Comparison of ENCODE assay signal across 9 mouse cellular contexts in the genomic region with DNA sequence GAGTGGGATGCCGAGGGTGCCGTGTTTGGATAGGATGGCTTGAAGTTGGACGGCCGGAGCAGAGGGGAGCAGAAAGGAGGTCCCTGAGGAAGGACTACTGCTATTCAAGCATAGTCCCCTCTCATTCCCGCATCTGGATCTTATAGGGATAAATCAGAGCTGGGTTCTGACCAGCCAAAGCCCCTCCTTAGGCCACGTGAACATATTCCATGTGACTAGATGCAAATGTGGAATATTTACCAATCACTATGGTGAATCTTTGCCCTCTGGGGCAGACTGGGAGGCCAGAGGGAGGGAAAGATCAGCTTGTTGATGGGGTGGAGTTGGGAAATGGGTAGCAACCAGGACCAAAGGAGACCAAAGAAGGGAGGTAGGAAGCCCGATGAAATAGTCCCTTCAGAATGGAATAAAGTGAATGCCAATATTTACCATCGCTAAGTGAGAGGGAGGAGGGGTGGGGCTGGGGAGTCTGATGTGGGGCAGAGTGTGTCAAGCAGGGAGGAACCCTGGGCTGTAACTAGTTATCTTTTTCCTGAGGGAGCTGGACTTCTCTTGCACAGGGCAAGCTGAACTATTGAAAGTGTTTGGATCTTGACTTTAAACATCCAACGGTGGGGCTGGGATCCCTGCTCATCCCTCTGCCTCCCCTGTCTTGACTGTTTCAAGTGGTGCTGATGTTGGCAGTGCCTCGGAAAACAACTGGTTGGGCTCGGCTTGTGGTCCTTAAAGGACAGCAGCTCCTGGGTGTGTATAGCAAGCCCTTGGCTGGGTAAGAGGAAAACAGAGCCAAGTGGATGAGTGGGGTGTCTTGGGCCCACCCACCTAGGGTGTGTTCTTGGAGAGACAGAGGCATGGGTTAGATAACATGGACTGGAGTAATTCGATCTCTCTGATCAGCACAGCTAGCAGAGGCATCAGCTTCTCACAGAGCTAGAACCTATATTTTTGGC. TPM values are rescaled to one million over a fixed set of nuclear protein-coding genes. Genes with fewer than 3 reads are reported as not detected.
DNase-seq lines count a peak whose midpoint lies in the region; ATAC-seq and TF ChIP-seq lines count a peak whose summit lies in the region.
"Had no signal": no experiment of that assay in that cellular context is flagged by ENCODE, and none has a peak within 500 bp of the region (broad histone marks: within the 10 kb centered on the region; RNA-seq: fewer than 3 reads in every experiment).

No protein-coding gene starts in this region.

- H3K4me3 ChIP-seq in lung, embryonic 14.5 days (ENCODE audit: low read depth, low read length) = no peak overlapping the region
- H3K4me3 ChIP-seq in embryonic facial prominence, embryonic 13.5 days = peak overlapping the region; percentile 9; the same call in 1 of the 2 replicates
- H3K4me3 ChIP-seq: neural tube, embryonic 13.5 days had no signal

- H3K27me3 ChIP-seq in lung, embryonic 14.5 days (ENCODE audit: insufficient read depth, low read length) = no peaks in the 10 kb centered on the region
- H3K27me3 ChIP-seq in embryonic facial prominence, embryonic 13.5 days = no peaks in the 10 kb centered on the region
- H3K27me3 ChIP-seq: neural tube, embryonic 13.5 days had no signal

- no peak overlapping the region; the same call in 1 of the 2 replicates for H3K4me2 ChIP-seq in lung, embryonic 14.5 days
- peak overlapping the region; percentile 47 for H3K4me2 ChIP-seq in embryonic facial prominence, embryonic 13.5 days
- H3K4me2 ChIP-seq: neural tube, embryonic 13.5 days had no signal

- TF ChIP-seq CTCF in lung, embryonic 14.5 days (IDR thresholded peaks at IDR 0.05; ENCODE audit: low read depth) = no peak

- no peaks in the 10 kb centered on the region for H3K36me3 ChIP-seq in lung, embryonic 14.5 days (ENCODE audit: insufficient read depth)
- H3K36me3 ChIP-seq in embryonic facial prominence, embryonic 13.5 days = no peaks in the 10 kb centered on the region
- H3K36me3 ChIP-seq: neural tube, embryonic 13.5 days had no signal

- 25% methylated on average over 12 of the region's 12 CpGs for WGBS in lung, embryonic 14.5 days
- WGBS in embryonic facial prominence, embryonic 13.5 days = 21% methylated on average over 12 of the region's 12 CpGs

- peak; percentile 93 for DNase-seq in lung, embryonic 14.5 days
- DNase-seq in lung, postnatal 25 days (ENCODE audit: low spot score) = no peak
- DNase-seq in heart, postnatal 36 days = peak; percentile 34 to 42
- peak; percentile 68 for DNase-seq in mesoderm, embryonic 11.5 days (ENCODE audit: low read depth, low spot score)
- no peak for DNase-seq in thymus, postnatal 4 days
- DNase-seq in thymus, postnatal 14 days = no peak

- ATAC-seq in lung, embryonic 14.5 days (ENCODE audit: insufficient read depth) = peak; percentile 90
- peak; percentile 52 for ATAC-seq in embryonic facial prominence, embryonic 13.5 days (ENCODE audit: insufficient number of reproducible peaks, insufficient read depth, low FRiP score, low TSS enrichment, low read depth)
- ATAC-seq in monocyte, adult 5-6 weeks (replicated peaks; ENCODE audit: insufficient number of reproducible peaks, low FRiP score, low TSS enrichment, poor library complexity, severe bottlenecking) = no peak

- H3K4me1 ChIP-seq in lung, embryonic 14.5 days (ENCODE audit: insufficient read depth) = peaks cover 6% of the 10 kb centered on the region; the same call in 1 of the 2 replicates
- peaks cover 23% of the 10 kb centered on the region for H3K4me1 ChIP-seq in embryonic facial prominence, embryonic 13.5 days

- H3K27ac ChIP-seq in lung, embryonic 14.5 days (ENCODE audit: low read depth) = peak overlapping the region; percentile 65
- peak overlapping the region; percentile 80 for H3K27ac ChIP-seq in embryonic facial prominence, embryonic 13.5 days
- H3K27ac ChIP-seq: neural tube, embryonic 13.5 days had no signal

- intact Hi-C loops in heart, postnatal 36 days (cut with DNase I) = no loop called here

- H3K9ac ChIP-seq in lung, embryonic 14.5 days = no peak overlapping the region
- H3K9ac ChIP-seq in embryonic facial prominence, embryonic 13.5 days = no peak overlapping the region
- H3K9ac ChIP-seq: neural tube, embryonic 13.5 days had no signal

- H3K9me3 ChIP-seq in lung, embryonic 14.5 days (ENCODE audit: low read depth, low read length) = no peaks in the 10 kb centered on the region
- H3K9me3 ChIP-seq in embryonic facial prominence, embryonic 13.5 days = no peaks in the 10 kb centered on the region
- H3K9me3 ChIP-seq: neural tube, embryonic 13.5 days had no signal

RNA-seq across cellular contexts. Expression of gene Itgb3, which starts 17.9 kb away (rescaled TPM):
- polyA plus RNA-seq in lung, embryonic 14.5 days (2014; fragmentation: Nextera tagmentation; extraction: Ambion mirVana) = 1.9 and 2.1 TPM in 2 replicates
- 3.9 and 4.2 TPM in 2 replicates for polyA plus RNA-seq in embryonic facial prominence, embryonic 13.5 days (2015; fragmentation: Nextera tagmentation; extraction: Ambion mirVana)
- total RNA-seq in heart, postnatal 36 days (2021) = 1 to 10 TPM; 3.0 to 3.3 TPM
- total RNA-seq in monocyte, adult 5-6 weeks (2017) = 17.2 to 45.7 TPM (median 24.2 TPM) in 3 replicates

RNA-seq across cellular contexts. Expression of gene Gm11639, which starts 59.8 kb away (rescaled TPM):
- polyA plus RNA-seq in lung, embryonic 14.5 days (2014; fragmentation: Nextera tagmentation; extraction: Ambion mirVana) = not detected in 2 replicates
- polyA plus RNA-seq in embryonic facial prominence, embryonic 13.5 days (2015; fragmentation: Nextera tagmentation; extraction: Ambion mirVana) = 0.01 TPM in 1 of 2 replicates, not detected in the other
- total RNA-seq in heart, postnatal 36 days (2021) = under 1 TPM; 0.03 TPM
- not detected in 3 replicates for total RNA-seq in monocyte, adult 5-6 weeks (2017)
- polyA plus RNA-seq: neural tube, embryonic 13.5 days had no signal

Comparison
In these comparisons a context has a peak if more than half of its experiments do, and no peak if none do; other contexts are left out.
1. DNase-seq: peak in lung, embryonic 14.5 days (single experiment), heart, postnatal 36 days (2 of 2) and mesoderm, embryonic 11.5 days (single experiment); none in lung, postnatal 25 days (single experiment), thymus, postnatal 4 days (single experiment) and thymus, postnatal 14 days (single experiment).